Mouse (Mus musculus): Measurements from ENCODE around the gene Tsfm.

GRCm38 (mm10) chr10:127033301-127033741 lies 2.7 kb upstream of the Tsfm start:
- TF ChIP-seq CTCF (IDR thresholded peaks at IDR 0.05; ENCODE audit: low read depth) (no peak), EP300 (IDR thresholded peaks at IDR 0.05; ENCODE audit: low read depth) (no peak)
